Mouse (Mus musculus) heart, postnatal 0 days (tissue): ENCODE measurements around the gene Parl. TPM values are rescaled to one million over a fixed set of nuclear protein-coding genes. Genes with fewer than 3 reads are reported as not detected.

Experiments
- ATAC-seq: fragments of 200-750 bp; cut with Nextera tagmentation; 2 replicates; pipeline ENCODE4 v1.8.0; 2017; ENCODE audit warnings: low read depth, moderate number of reproducible peaks, moderate library complexity; ENCODE audit not compliant: insufficient read depth
- DNase-seq: peaks from one replicate; pipeline ENCODE4 v3.0.0-alpha.2; 2016; ENCODE audit warnings: low spot score
- H3K27ac ChIP-seq: fragments of 300-500 bp; sonication (generic); 2 replicates; pipeline ENCODE4 v1.5.1; 2014; ENCODE audit warnings: low read depth, mild to moderate bottlenecking
- H3K27me3 ChIP-seq: fragments of 300-500 bp; sonication (generic); 2 replicates; pipeline ENCODE4 v1.6.1; 2014; ENCODE audit warnings: low read length, mixed read lengths; ENCODE audit not compliant: control insufficient read depth, insufficient read depth
- H3K36me3 ChIP-seq: fragments of 300-500 bp; sonication (generic); replicated peaks from 2 replicates; pipeline ENCODE4 v1.6.1; 2014; ENCODE audit warnings: low read length, mixed read lengths; ENCODE audit not compliant: control insufficient read depth, insufficient read depth
- H3K4me1 ChIP-seq: fragments of 300-500 bp; sonication (generic); 2 replicates; pipeline ENCODE4 v1.6.1; 2014; ENCODE audit warnings: antibody characterized with exemption; ENCODE audit not compliant: control insufficient read depth, insufficient read depth
- H3K4me2 ChIP-seq: fragments of 300-500 bp; sonication (generic); 2 replicates; pipeline ENCODE4 v1.6.1; 2014; ENCODE audit warnings: low read depth, mild to moderate bottlenecking, low read length, moderate library complexity
- H3K4me3 ChIP-seq: fragments of 300-500 bp; sonication (generic); 2 replicates; pipeline ENCODE4 v1.5.1; 2014; ENCODE audit warnings: low read depth, low read length
- H3K9ac ChIP-seq: fragments of 300-500 bp; sonication (generic); replicated peaks from 2 replicates; pipeline ENCODE4 v1.6.1; 2014; ENCODE audit warnings: low read depth, low read length, mixed read lengths
- H3K9me3 ChIP-seq: fragments of 300-500 bp; sonication (generic); replicated peaks from 2 replicates; pipeline ENCODE4 v1.6.1; 2016; ENCODE audit warnings: low read length; ENCODE audit not compliant: control insufficient read depth
- CTCF ChIP-seq: IDR thresholded peaks from 2 replicates; pipeline ENCODE4 v1.5.1; 2016; ENCODE audit warnings: antibody characterized with exemption, control low read depth, low read depth
- EP300 ChIP-seq: IDR thresholded peaks from 2 replicates; pipeline ENCODE4 v1.6.1; 2016; ENCODE audit warnings: antibody characterized with exemption, low read depth
- WGBS: fragments of 180-500 bp; shearing (Covaris S2); extraction: QIAGEN DNeasy Blood & Tissue Kit; methylation state at CpG from one replicate; pipeline ENCODE4 v1.1.7; 2014; 5-methylcytosine and 5-hydroxymethylcytosine counted together
- polyA plus RNA-seq: library from polyadenylated mRNA; unstranded; fragments of >200 nt; fragmentation: Nextera tagmentation; extraction: Ambion mirVana; gene quantifications from 2 replicates; pipeline ENCODE4 v1.2.1, GENCODE M21; 2015
- total RNA-seq: library from RNA; depleted of rRNA; stranded (reverse); fragments of >200 nt; gene quantifications from 2 replicates; pipeline ENCODE4 v1.2.3, GENCODE M21; 2014; ENCODE audit warnings: low replicate concordance; rRNA removed

Gene Parl
- total and polyA plus RNA-seq, 2 experiments from 2014 or later, result 46.7 to 119 TPM

DNA sequence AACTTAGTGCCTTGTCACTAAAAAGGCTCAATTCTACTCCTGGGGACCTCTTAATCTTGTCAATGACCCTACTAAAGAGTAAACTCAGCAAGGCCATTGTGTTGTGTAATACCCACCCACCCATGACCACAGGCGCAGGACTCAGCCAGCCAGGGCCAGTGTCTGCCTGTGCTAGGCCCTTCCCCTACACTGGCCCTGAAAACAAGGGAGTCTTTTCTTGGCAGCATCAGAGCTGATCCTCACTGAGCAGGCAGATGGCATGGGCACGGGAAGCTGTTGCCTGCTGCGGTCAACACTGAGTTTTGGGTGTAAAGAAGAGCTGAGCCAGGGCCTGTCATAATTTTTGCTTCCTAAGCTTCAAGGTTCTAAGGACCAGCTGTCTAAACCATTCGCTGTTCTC, 64.8 kb downstream of the Parl start:
- Histone ChIP-seq H3K27me3 (peaks cover 12% of the 10 kb centered on the region), H3K27ac (no peak overlapping the region), H3K36me3 (no peaks in the 10 kb centered on the region), H3K4me1 (no peaks in the 10 kb centered on the region), H3K4me3 (no peak overlapping the region), H3K4me2 (no peak overlapping the region), H3K9me3 (no peaks in the 10 kb centered on the region), H3K9ac (no peak overlapping the region)
- 77% methylated on average over 4 of the region's 4 CpGs for WGBS
- TF ChIP-seq EP300 (no peak), CTCF (no peak)
- no peak for ATAC-seq
- no peak for DNase-seq

DNA sequence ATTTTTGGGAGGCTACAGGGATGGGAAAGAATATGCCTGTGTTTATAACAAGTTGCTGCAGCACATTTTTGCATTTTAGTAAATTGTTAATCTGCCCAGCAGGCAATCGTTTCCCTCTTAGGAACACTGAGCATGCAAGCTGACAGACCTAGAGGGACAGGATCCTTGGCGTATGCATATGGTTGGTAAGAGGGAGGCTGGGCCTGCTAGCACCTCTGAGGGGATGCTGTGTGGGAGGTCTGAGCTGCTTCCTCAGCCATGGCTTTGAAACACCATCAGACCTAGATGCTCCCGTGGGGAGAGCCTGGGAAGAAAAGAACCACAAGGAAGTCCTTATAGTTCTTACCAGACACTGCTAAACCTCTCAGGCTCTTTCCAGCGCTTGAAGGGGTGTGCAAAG, 67.8 kb downstream of the Parl start:
- DNase-seq (no peak), ATAC-seq (no peak)
- TF ChIP-seq CTCF (no peak), EP300 (no peak)
- Histone ChIP-seq H3K4me3 (no peak overlapping the region), H3K4me1 (no peaks in the 10 kb centered on the region), H3K9me3 (no peaks in the 10 kb centered on the region), H3K4me2 (no peak overlapping the region), H3K27me3 (no peaks in the 10 kb centered on the region), H3K9ac (no peak overlapping the region), H3K27ac (no peak overlapping the region), H3K36me3 (peaks cover 24% of the 10 kb centered on the region)
- 64% methylated on average over 4 of the region's 4 CpGs for WGBS

Other genes with a start within 250 kb of the Parl start
- gene Klhl24, start 204.8 kb downstream of the Parl start, total RNA-seq, result 142 and 201 TPM in 2 replicates
- 58.5 and 67.7 TPM in 2 replicates for gene Klhl24, start 204.8 kb downstream of the Parl start, polyA plus RNA-seq
- 27.8 and 51.9 TPM in 2 replicates for gene Yeats2, start 161.3 kb downstream of the Parl start, total RNA-seq
- 5.3 and 5.8 TPM in 2 replicates for gene Yeats2, start 161.3 kb downstream of the Parl start, polyA plus RNA-seq
- gene Map6d1, start 61.0 kb downstream of the Parl start, total RNA-seq, result 0.19 and 1.9 TPM in 2 replicates
- gene Map6d1, start 61.0 kb downstream of the Parl start, polyA plus RNA-seq, result 0.18 and 0.19 TPM in 2 replicates
- gene Cyp2ab1, start 23.0 kb upstream of the Parl start, total RNA-seq, result not detected in 2 replicates
- gene Cyp2ab1, start 23.0 kb upstream of the Parl start, polyA plus RNA-seq, result 0.12 TPM in 1 of 2 replicates, not detected in the other
- 60.7 and 64.3 TPM in 2 replicates for gene Abcc5, start 124.0 kb upstream of the Parl start, total RNA-seq
- gene Abcc5, start 124.0 kb upstream of the Parl start, polyA plus RNA-seq, result 26.0 and 29.9 TPM in 2 replicates
- 67.6 and 86.3 TPM in 2 replicates for gene Eif2b5, start 196.4 kb upstream of the Parl start, total RNA-seq
- 60.0 and 60.2 TPM in 2 replicates for gene Eif2b5, start 196.4 kb upstream of the Parl start, polyA plus RNA-seq
- 30.1 and 36.9 TPM in 2 replicates for gene Dvl3, start 214.6 kb upstream of the Parl start, total RNA-seq
- 10.0 and 11.4 TPM in 2 replicates for gene Dvl3, start 214.6 kb upstream of the Parl start, polyA plus RNA-seq
- gene Ap2m1, start 233.1 kb upstream of the Parl start, total RNA-seq, result 327 and 429 TPM in 2 replicates
- 363 and 375 TPM in 2 replicates for gene Ap2m1, start 233.1 kb upstream of the Parl start, polyA plus RNA-seq
- gene Abcf3, start 246.2 kb upstream of the Parl start, total RNA-seq, result 47.1 and 76.5 TPM in 2 replicates
- gene Abcf3, start 246.2 kb upstream of the Parl start, polyA plus RNA-seq, result 42.2 and 44.3 TPM in 2 replicates